Mouse (Mus musculus): ENCODE measurements around the gene Pbx1. TPM values are rescaled to one million over a fixed set of nuclear protein-coding genes. Genes with fewer than 3 reads are reported as not detected.

Gene Pbx1
- total and polyA plus RNA-seq, 3 experiments: 0.10 TPM; not detected in 2

DNA sequence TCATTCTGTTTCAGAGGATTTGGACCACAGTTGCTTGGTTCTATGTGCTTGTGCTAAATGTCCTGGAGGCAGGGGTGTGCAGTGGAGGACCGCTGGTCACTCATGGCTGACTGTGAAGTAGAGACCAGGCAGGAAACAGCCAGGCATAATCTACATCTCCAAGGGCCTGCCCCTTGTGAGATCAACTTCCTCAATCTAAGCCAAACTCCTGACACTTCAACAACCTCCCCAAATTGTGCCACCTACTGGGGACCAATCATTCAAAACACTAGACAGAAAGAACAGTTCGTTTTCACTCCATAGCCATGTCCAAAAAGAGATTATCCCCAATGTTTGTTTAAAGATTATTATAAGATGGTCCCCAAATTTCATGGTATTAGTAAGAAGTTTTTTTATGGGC lies 46.8 kb upstream of the Pbx1 start:
- Histone ChIP-seq H3K27ac (ENCODE audit: control insufficient read depth, low read depth, low read length) (no peak overlapping the region), H3K4me3 (ENCODE audit: control insufficient read depth in 1 of 2, insufficient read depth in 1 of 2, low read depth in 2 of 2, low read length in 2 of 2) (no peak overlapping the region), H3K27me3 (ENCODE audit: control insufficient read depth in 1 of 2, insufficient read depth in 2 of 2, low read length in 2 of 2) (no peaks in the 10 kb centered on the region), H3K9me3 (replicated peaks; ENCODE audit: insufficient read depth, low read length) (no peaks in the 10 kb centered on the region), H3K4me1 (ENCODE audit: control insufficient read depth in 1 of 2, insufficient read depth in 2 of 2, low read length in 2 of 2) (no peaks in the 10 kb centered on the region), H3K79me2 (ENCODE audit: control insufficient read depth, insufficient read depth, low read length, poor library complexity) (no peaks in the 10 kb centered on the region), H3K36me3 (ENCODE audit: control insufficient read depth in 1 of 2, insufficient read depth in 2 of 2, low read length in 2 of 2) (no peaks in the 10 kb centered on the region), H3K9ac (ENCODE audit: control insufficient read depth, low read depth, low read length, poor library complexity, severe bottlenecking) (no peak overlapping the region)
- no peak for DNase-seq (ENCODE audit: low read depth, low spot score)
- TF ChIP-seq POLR2AphosphoS5 (IDR thresholded peaks at IDR 0.05; ENCODE audit: borderline replicate concordance, low read depth, low read length) (no peak), MAX (IDR thresholded peaks at IDR 0.05; ENCODE audit: low read length) (no peak), MYB (IDR thresholded peaks at IDR 0.05; ENCODE audit: low read depth, low read length) (no peak), POLR2AphosphoS2 (IDR thresholded peaks at IDR 0.05; ENCODE audit: low read length) (no peak), CTCF (IDR thresholded peaks at IDR 0.05 in 2 of 3, conservative IDR thresholded peaks at IDR 0.05 in 1 of 3; ENCODE audit: control insufficient read depth in 1 of 3, insufficient read depth in 1 of 3, low read depth in 2 of 3, low read length in 3 of 3, poor library complexity in 1 of 3, severe bottlenecking in 1 of 3) (no peak), TCF12 (IDR thresholded peaks at IDR 0.05; ENCODE audit: low read depth, low read length) (no peak), NRF1 (IDR thresholded peaks at IDR 0.05; ENCODE audit: insufficient read depth, low read depth, low read length, poor library complexity, severe bottlenecking) (no peak), SMC3 (IDR thresholded peaks at IDR 0.05; ENCODE audit: low read depth, low read length) (no peak), RCOR1 (IDR thresholded peaks at IDR 0.05; ENCODE audit: low read depth, low read length) (no peak), EP300 (IDR thresholded peaks at IDR 0.05; ENCODE audit: low read depth in 1 of 2, low read length in 2 of 2) (no peak), MEF2A (IDR thresholded peaks at IDR 0.05; ENCODE audit: extremely low read depth, insufficient replicate concordance, low read depth, low read length, poor library complexity, severe bottlenecking) (no peak), UBTF (IDR thresholded peaks at IDR 0.05; ENCODE audit: borderline replicate concordance, insufficient read depth, low read depth, low read length) (no peak), USF1 (IDR thresholded peaks at IDR 0.05; ENCODE audit: low read depth, low read length) (no peak), RAD21 (IDR thresholded peaks at IDR 0.05; ENCODE audit: low read depth, low read length) (no peak), POLR2A (IDR thresholded peaks at IDR 0.05; ENCODE audit: control insufficient read depth in 1 of 2, insufficient read depth in 1 of 2, low read depth in 1 of 2, low read length in 2 of 2, poor library complexity in 1 of 2) (no peak), JUND (IDR thresholded peaks at IDR 0.05; ENCODE audit: low read depth, low read length) (no peak), TAL1 (IDR thresholded peaks at IDR 0.05; ENCODE audit: low read length) (no peak), BHLHE40 (IDR thresholded peaks at IDR 0.05; ENCODE audit: borderline replicate concordance, low read depth, low read length) (no peak), ZMIZ1 (IDR thresholded peaks at IDR 0.05; ENCODE audit: low read depth, low read length) (no peak), USF2 (IDR thresholded peaks at IDR 0.05; ENCODE audit: borderline replicate concordance in 1 of 2, insufficient read depth in 1 of 2, low read depth in 1 of 2, low read length in 2 of 2) (no peak)

DNA sequence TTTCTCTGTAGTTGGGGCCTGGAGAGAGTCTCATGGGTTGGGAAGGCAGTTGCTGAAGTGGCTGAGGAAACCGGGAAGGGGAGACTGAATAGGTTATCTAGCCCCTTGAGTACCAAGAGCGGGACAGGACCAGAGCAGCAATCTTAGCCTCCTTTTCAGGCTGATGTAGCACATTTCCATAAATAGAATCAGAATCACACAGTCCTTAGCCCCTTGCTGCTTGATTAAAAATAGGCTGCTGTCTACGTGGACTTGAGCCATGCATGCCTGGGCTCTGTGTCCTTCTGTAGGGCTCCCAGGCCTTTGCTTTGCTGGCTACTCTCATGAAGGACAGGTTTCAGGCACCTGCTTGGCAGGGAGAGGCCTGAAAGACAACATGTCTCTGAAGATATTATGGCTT lies 44.8 kb upstream of the Pbx1 start:
- no peaks in the 10 kb centered on the region for H3K4me1 ChIP-seq (ENCODE audit: control insufficient read depth in 1 of 2, insufficient read depth in 2 of 2, low read length in 2 of 2)
- H3K4me3 ChIP-seq (ENCODE audit: control insufficient read depth in 1 of 2, insufficient read depth in 1 of 2, low read depth in 2 of 2, low read length in 2 of 2): no peak overlapping the region
- H3K27me3 ChIP-seq (ENCODE audit: control insufficient read depth in 1 of 2, insufficient read depth in 2 of 2, low read length in 2 of 2): no peaks in the 10 kb centered on the region
- H3K36me3 ChIP-seq (ENCODE audit: control insufficient read depth in 1 of 2, insufficient read depth in 2 of 2, low read length in 2 of 2): no peaks in the 10 kb centered on the region
- H3K79me2 ChIP-seq (ENCODE audit: control insufficient read depth, insufficient read depth, low read length, poor library complexity): no peaks in the 10 kb centered on the region
- no peaks in the 10 kb centered on the region for H3K9me3 ChIP-seq (replicated peaks; ENCODE audit: insufficient read depth, low read length)
- TF ChIP-seq SIN3A (IDR thresholded peaks at IDR 0.05; ENCODE audit: low read length) (no peak), USF1 (IDR thresholded peaks at IDR 0.05; ENCODE audit: low read depth, low read length) (no peak), CHD2 (IDR thresholded peaks at IDR 0.05; ENCODE audit: low read length) (no peak), ZKSCAN1 (IDR thresholded peaks at IDR 0.05; ENCODE audit: low read depth, low read length) (no peak), ETS1 (IDR thresholded peaks at IDR 0.05; ENCODE audit: low read depth, low read length) (no peak), CTCF (IDR thresholded peaks at IDR 0.05 in 2 of 3, conservative IDR thresholded peaks at IDR 0.05 in 1 of 3; ENCODE audit: control insufficient read depth in 1 of 3, insufficient read depth in 1 of 3, low read depth in 2 of 3, low read length in 3 of 3, poor library complexity in 1 of 3, severe bottlenecking in 1 of 3) (no peak), POLR2A (IDR thresholded peaks at IDR 0.05; ENCODE audit: control insufficient read depth in 1 of 2, insufficient read depth in 1 of 2, low read depth in 1 of 2, low read length in 2 of 2, poor library complexity in 1 of 2) (no peak), TAL1 (IDR thresholded peaks at IDR 0.05; ENCODE audit: low read length) (no peak), POLR2AphosphoS2 (IDR thresholded peaks at IDR 0.05; ENCODE audit: low read length) (no peak)
- DNase-seq (ENCODE audit: low read depth, low spot score): no peak
- no peak overlapping the region for H3K27ac ChIP-seq (ENCODE audit: control insufficient read depth, low read depth, low read length)
- H3K9ac ChIP-seq (ENCODE audit: control insufficient read depth, low read depth, low read length, poor library complexity, severe bottlenecking): no peak overlapping the region

All from MEL (cell line).